Mouse (Mus musculus) frontal cortex, postnatal 10 days (tissue): ENCODE data around the gene Shpk.
A peak's percentile ranks its signal among the peaks of the same experiment; 100 is the strongest.

Experiments
- DNase-seq, 2 experiments: peaks; one replicate each; pipeline ENCODE4 v3.0.0; 2022; ENCODE audit warnings: low spot score in 2 of 2, mixed read lengths in 1 of 2

The Shpk gene

GRCm38 (mm10) chr11:73199879-73200278 lies 619 bp downstream of the Shpk start:
- no peak for DNase-seq

- no peak for DNase-seq
Measured at GRCm38 (mm10) chr11:73201021-73201420, 1.8 kb downstream of the Shpk start.

GRCm38 (mm10) chr11:73201597-73201996 lies 2.3 kb downstream of the Shpk start:
- no peak for DNase-seq

GRCm38 (mm10) chr11:73203895-73204294 lies 4.6 kb downstream of the Shpk start:
- DNase-seq, result no peak

- DNase-seq, result no peak
Measured at GRCm38 (mm10) chr11:73205194-73205593, 5.9 kb downstream of the Shpk start.

GRCm38 (mm10) chr11:73207621-73208020 lies 8.4 kb downstream of the Shpk start:
- DNase-seq, result no peak

GRCm38 (mm10) chr11:73213956-73214355 lies 14.7 kb downstream of the Shpk start:
- DNase-seq, result no peak

- DNase-seq, result no peak
Measured at GRCm38 (mm10) chr11:73219671-73220070, 20.4 kb downstream of the Shpk start.

- no peak for DNase-seq
Measured at GRCm38 (mm10) chr11:73220651-73221050, 21.4 kb downstream of the Shpk start.

- no peak for DNase-seq
Measured at GRCm38 (mm10) chr11:73222846-73223245, 23.6 kb downstream of the Shpk start.

GRCm38 (mm10) chr11:73223966-73224365 lies 24.7 kb downstream of the Shpk start:
- DNase-seq, result no peak

- no peak for DNase-seq
Measured at GRCm38 (mm10) chr11:73225856-73226255, 26.6 kb downstream of the Shpk start.

GRCm38 (mm10) chr11:73228881-73229280 lies 29.6 kb downstream of the Shpk start:
- no peak for DNase-seq

GRCm38 (mm10) chr11:73230081-73230480 lies 30.8 kb downstream of the Shpk start:
- DNase-seq, result no peak

- DNase-seq, result peak in 1 of 2 experiments; percentile 20
Measured at GRCm38 (mm10) chr11:73232513-73232912, 33.3 kb downstream of the Shpk start.

GRCm38 (mm10) chr11:73233992-73234391 lies 34.7 kb downstream of the Shpk start, which contains the start of gene Trpv1:
Trpv1 (plus strand) TSS chr11:73234292.
- no peak for DNase-seq

GRCm38 (mm10) chr11:73235990-73236701 lies 36.9 kb downstream of the Shpk start:
- DNase-seq, result no peak

GRCm38 (mm10) chr11:73236731-73237130 lies 37.5 kb downstream of the Shpk start:
- DNase-seq, result no peak

GRCm38 (mm10) chr11:73242199-73242598 lies 42.9 kb downstream of the Shpk start:
- DNase-seq, result no peak

GRCm38 (mm10) chr11:73242777-73243176 lies 43.5 kb downstream of the Shpk start:
- no peak for DNase-seq

- DNase-seq, result no peak
Measured at GRCm38 (mm10) chr11:73257362-73257945, 58.2 kb downstream of the Shpk start.

- DNase-seq, result no peak
Measured at GRCm38 (mm10) chr11:73258664-73259063, 59.4 kb downstream of the Shpk start.

- no peak for DNase-seq
Measured at GRCm38 (mm10) chr11:73260457-73260856, 61.2 kb downstream of the Shpk start.
